Mouse (Mus musculus): ENCODE data around the gene Klhdc3.

Gene Klhdc3

DNA sequence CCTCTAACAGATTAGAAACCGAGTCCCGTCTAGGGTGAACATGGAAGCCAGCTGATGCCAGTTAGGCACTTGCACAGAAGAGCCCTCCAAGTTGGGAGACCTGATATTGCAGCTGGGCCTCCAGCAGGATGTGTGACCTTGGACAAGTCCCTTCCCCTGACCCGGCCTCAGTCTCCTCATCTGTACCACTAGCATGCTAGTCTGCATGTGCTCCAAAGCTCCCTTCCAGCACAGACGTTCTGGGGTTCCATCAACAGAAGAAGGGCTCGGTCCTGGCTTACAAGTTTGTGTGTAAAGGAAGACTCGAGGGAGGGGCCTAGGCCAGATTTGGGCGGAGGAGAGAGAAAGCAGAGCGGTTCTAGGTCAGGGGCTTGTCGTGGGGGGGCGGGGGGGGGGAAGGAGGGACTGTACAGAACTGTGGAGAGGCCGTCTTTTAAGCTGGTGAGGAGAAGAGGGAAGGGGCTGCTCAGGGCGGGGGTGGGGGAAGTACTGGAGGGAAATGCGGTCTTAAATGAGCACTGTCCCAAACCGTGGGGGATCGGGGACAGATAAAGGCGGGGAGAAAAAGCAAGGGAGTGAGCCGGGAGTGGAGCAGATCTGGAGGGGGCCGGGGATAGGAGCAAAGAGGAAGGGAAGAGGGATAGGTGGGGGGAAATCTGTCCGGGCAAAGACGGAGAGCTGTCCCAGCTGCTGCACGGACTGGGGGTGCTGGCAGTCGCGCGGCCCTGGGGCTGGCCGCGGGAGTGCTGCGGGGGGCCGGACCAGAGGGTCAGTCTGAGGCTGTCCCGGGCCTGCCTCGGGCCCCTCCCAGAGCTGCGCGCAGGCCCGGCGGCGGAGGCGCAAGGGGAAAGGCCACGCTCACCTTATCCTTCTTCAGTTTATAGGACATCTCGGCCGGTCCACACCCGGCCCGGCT lies 23.5 kb upstream of the Klhdc3 start:
- in situ Hi-C loops (cut with MboI; ENCODE audit: low pct_unique_long_range_greater_than_20kb in 1 of 2, low sequenced_read_pairs in 2 of 2, unreplicated experiment in 1 of 2): no loop called here

GRCm38 (mm10) chr17:46702506-46702905 lies 21.8 kb upstream of the Klhdc3 start:
- in situ Hi-C loops (cut with MboI; ENCODE audit: low pct_unique_long_range_greater_than_20kb in 1 of 2, low sequenced_read_pairs in 2 of 2, unreplicated experiment in 1 of 2): no loop called here

- in situ Hi-C loops (cut with MboI; ENCODE audit: low pct_unique_long_range_greater_than_20kb in 1 of 2, low sequenced_read_pairs in 2 of 2, unreplicated experiment in 1 of 2): no loop called here
Measured at GRCm38 (mm10) chr17:46702100-46702499, 21.4 kb upstream of the Klhdc3 start.

- in situ Hi-C loops (cut with MboI; ENCODE audit: low pct_unique_long_range_greater_than_20kb in 1 of 2, low sequenced_read_pairs in 2 of 2, unreplicated experiment in 1 of 2): no loop called here
Measured at GRCm38 (mm10) chr17:46701489-46701888, 20.8 kb upstream of the Klhdc3 start.

DNA sequence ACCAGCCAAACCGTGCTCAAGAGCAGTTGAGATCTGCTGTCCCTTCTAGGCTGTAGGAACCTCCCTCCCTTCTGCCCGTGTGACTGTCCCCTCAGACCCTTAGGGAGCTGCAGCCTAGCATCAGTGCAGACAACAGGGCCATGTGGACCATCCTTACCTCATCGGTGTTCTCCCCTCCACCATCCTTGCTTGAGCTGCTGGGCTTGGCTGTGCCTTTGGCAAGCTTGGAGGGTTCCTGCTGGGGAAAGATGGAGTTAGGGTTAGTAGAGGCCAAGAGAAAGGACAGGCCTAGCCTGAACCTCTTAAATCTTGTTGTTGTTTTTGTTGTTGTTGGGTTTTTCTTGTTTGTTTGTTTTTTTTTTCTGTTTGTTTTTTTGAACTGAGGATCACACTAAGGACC lies 19.2 kb upstream of the Klhdc3 start:
- in situ Hi-C loops (cut with MboI; ENCODE audit: low pct_unique_long_range_greater_than_20kb in 1 of 2, low sequenced_read_pairs in 2 of 2, unreplicated experiment in 1 of 2): no loop called here

GRCm38 (mm10) chr17:46699245-46699644 lies 18.5 kb upstream of the Klhdc3 start:
- in situ Hi-C loops (cut with MboI; ENCODE audit: low pct_unique_long_range_greater_than_20kb in 1 of 2, low sequenced_read_pairs in 2 of 2, unreplicated experiment in 1 of 2): no loop called here

DNA sequence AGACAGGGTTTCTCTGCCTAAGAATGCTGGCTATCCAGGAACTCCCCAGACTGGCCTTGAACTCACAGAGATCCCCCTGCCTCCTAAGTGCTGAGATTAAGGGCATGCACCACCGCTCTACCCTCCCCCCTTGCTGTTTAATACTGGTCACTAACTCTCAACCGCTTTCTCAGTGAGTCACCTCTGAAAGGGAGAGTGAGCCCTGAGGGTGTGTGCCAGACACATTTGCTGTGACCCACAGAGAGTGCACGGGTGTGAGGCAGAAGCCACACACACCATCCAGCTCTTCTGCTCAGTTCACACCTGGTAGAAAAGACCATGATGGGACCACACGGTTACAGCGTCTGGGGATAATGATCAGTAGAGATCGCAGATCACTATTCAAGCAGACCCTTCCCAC lies 17.8 kb upstream of the Klhdc3 start:
- in situ Hi-C loops (cut with MboI; ENCODE audit: low pct_unique_long_range_greater_than_20kb in 1 of 2, low sequenced_read_pairs in 2 of 2, unreplicated experiment in 1 of 2): no loop called here

DNA sequence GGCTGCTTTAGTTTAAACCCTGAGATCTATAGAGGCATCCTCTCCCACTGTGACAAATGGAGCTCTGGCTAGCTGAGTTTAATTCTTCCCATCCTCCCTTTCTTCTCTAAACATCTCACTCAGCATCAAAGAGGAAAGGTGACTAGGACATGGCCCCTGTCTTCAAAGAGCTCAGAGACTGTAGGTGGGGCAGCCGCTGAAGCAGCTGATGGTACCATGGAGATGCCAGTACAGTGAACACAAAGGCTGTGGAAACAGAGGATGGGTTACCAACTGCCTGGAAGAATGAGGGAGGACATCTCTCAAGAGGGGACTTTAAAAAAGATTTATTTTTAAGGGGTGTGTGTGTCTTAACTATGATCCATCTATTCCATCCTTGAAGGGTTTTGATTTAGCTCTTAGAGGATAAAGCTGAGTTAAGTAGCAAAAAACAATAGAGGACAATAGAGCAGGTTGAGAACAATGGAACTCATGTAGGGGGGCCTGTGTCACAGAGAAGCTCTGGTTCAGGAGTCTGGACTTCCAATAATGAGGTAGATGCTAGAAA lies 13.9 kb upstream of the Klhdc3 start:
- in situ Hi-C loops (cut with MboI; ENCODE audit: low pct_unique_long_range_greater_than_20kb in 1 of 2, low sequenced_read_pairs in 2 of 2, unreplicated experiment in 1 of 2): no loop called here

- in situ Hi-C loops (cut with MboI; ENCODE audit: low pct_unique_long_range_greater_than_20kb in 1 of 2, low sequenced_read_pairs in 2 of 2, unreplicated experiment in 1 of 2): no loop called here
Measured at GRCm38 (mm10) chr17:46691390-46691789, 10.7 kb upstream of the Klhdc3 start.

- in situ Hi-C loops (cut with MboI; ENCODE audit: low pct_unique_long_range_greater_than_20kb in 1 of 2, low sequenced_read_pairs in 2 of 2, unreplicated experiment in 1 of 2): no loop called here
Measured at GRCm38 (mm10) chr17:46690665-46691064, 10.0 kb upstream of the Klhdc3 start.

DNA sequence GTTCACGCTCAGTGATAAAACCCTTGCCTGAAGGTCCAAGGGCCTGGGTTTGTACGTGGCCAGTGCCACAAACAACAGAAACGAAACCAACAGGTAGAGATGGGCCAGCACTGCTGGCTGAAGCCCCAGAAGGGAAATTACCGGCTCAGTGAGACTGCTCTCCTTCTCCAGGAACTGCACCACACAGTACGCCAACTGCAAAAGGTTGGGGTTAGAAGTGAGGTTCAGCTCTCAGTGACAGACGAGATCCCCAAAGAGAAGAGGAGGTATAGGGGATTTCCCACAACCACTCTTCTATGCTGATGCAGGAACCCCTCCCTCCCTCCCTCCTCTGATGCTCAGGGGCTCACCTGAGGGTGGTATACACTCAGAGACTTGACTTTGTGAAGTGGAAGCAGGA lies 5.2 kb upstream of the Klhdc3 start:
- in situ Hi-C loops (cut with MboI; ENCODE audit: low pct_unique_long_range_greater_than_20kb in 1 of 2, low sequenced_read_pairs in 2 of 2, unreplicated experiment in 1 of 2): no loop called here

DNA sequence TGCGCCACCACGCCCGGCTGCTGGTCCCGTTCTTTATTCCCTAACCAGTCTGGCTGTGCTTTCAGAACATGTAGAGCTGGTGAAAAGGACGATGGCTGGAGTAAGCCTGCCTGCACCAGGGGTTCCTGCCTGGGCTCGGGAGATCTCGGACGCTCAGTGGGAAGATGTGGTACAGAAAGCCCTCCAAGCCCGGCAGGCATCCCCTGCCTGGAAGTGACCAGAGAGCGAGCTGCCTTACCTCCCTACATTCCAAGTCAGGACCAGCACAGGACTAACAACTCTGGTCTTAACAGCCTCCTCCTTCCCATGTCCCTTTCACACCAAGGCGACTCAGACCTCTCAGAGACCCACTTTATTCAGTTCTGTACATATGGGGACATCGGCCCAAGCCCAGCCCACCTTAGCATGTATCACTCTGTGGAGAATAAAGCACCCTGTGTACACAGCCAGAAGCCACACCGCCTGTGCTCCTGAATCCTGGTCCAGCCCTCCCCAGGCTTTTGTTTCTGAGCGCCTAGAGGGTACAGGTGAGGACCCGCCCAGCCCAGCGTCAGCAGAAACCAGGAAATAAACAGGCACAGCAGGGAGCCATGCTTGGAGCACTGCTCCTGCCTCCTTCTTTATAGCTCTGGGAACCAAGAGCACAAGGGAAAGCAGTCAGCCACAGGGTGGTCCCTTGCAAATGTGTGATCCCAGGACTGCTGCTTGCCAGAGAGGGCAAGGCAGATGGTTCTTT lies 2.1 kb upstream of the Klhdc3 start:
- in situ Hi-C loops (cut with MboI; ENCODE audit: low pct_unique_long_range_greater_than_20kb in 1 of 2, low sequenced_read_pairs in 2 of 2, unreplicated experiment in 1 of 2): no loop called here

- in situ Hi-C loops (cut with MboI; ENCODE audit: low pct_unique_long_range_greater_than_20kb in 1 of 2, low sequenced_read_pairs in 2 of 2, unreplicated experiment in 1 of 2): no loop called here
Measured at GRCm38 (mm10) chr17:46681466-46682118, 878 bp upstream of the Klhdc3 start.

GRCm38 (mm10) chr17:46679843-46680759 lies 613 bp downstream of the Klhdc3 start:
- in situ Hi-C loops (cut with MboI; ENCODE audit: low pct_unique_long_range_greater_than_20kb in 1 of 2, low sequenced_read_pairs in 2 of 2, unreplicated experiment in 1 of 2): no loop called here

DNA sequence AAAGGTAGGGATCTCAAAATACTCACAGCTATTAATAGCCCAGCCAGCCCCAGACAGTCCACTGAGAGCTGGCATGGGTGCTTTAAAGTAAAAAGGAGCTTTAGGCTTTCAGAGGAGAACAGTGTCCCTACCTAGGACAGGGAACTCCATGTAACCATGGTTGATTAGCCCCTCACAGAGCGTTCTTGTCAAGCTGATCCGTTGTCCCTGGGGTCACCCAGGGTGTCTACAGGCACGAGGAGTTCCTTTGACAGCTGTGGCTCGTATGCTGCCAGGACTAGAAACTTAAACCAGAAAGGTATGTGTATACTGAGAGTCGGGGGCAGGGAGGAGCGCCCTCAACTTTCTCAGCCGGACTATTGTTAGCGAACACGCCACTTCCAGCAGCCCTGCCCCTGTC lies 1.8 kb downstream of the Klhdc3 start:
- in situ Hi-C loops (cut with MboI; ENCODE audit: low pct_unique_long_range_greater_than_20kb in 1 of 2, low sequenced_read_pairs in 2 of 2, unreplicated experiment in 1 of 2): no loop called here

DNA sequence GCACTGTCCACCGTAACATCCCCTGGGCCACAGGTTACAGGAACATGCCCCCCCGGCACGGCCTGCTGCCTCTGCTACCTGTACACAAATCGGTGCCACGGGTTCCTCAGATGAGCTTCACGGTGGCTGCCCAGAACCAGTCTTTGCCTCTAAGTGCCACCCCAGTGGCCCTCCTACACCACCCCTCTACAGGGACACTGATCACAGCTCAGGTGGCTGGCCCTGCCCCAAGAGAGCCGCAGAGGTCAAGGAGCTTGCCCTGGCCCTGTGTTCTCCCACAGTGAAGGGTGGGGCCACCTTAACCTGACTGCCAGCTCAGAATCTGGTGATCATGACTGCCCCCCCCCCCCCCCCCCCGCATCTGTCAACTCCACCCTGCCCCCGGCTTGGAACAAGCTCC lies 2.3 kb downstream of the Klhdc3 start, which contains the start of gene Mea1:
Gene Mea1 (plus strand): TSS at position 378 of the 400 bp plus-strand sequence.
- in situ Hi-C loops (cut with MboI; ENCODE audit: low pct_unique_long_range_greater_than_20kb in 1 of 2, low sequenced_read_pairs in 2 of 2, unreplicated experiment in 1 of 2): no loop called here

DNA sequence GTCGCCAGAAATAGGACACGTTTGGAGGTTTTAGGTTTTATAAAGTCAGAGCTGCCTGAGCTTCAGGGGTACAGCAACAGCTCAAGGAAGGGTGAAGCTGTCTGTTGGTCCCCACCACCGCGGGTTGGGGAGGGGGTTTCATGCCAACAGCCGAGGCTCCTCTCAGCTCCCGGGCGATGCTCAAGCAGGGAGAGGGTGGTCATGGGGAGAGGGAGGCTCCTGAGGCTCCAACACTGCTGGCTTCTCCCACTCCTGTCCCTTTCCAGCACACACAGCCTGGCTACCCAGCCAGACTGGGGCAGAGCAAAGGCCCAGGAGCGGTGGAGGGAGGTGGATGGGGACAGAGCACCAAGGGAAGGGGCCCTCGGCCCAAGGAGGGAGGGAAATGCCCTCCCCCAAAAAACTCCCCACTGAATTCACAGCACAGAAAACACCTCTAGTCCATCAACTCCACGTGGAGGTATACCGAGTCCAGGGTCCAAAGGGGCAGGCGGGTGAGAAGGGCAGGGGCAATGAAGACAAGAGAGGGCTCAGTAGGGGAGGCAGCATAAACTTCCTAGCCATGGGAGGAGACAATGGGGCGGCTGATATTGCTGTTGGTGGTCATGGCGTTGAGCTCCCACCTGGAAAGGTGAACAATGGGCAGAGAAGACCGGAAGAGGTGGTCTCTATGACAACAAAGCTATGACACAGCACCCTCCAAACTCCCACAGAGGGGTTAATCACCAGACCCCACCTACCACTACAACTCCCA lies 6.0 kb downstream of the Klhdc3 start:
- in situ Hi-C loops (cut with MboI; ENCODE audit: low pct_unique_long_range_greater_than_20kb in 1 of 2, low sequenced_read_pairs in 2 of 2, unreplicated experiment in 1 of 2): no loop called here
